Mouse (Mus musculus): Measurements from ENCODE around the gene Slc5a4b. TPM values are rescaled to one million over a fixed set of nuclear protein-coding genes. Genes with fewer than 3 reads are reported as not detected.

Slc5a4b gene
- total RNA-seq (2021), result not detected
- long read RNA-seq, experiment 1, result 0 reads
- long read RNA-seq, experiment 2, result 0 reads

DNA sequence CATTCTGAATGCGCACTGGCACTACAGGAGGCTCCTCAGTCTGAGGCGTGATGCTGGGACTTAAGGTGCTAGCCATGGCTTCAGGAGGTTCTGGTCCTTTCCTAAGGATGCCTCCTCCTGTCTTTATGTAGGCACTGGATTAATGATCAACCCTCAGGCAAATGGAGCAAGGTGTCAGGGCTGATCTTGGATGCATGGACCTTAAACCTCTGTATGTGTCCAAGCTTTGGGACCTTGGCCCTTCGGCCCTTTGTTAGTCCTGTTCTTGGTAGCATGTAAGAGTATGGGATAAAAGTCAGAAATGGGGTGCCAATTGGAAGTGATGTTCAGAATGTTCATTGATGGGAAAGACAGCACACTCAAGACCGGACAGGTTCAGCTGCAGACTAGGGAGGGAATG lies at the start of gene Slc5a4b:
Gene Slc5a4b (minus strand): TSS at position 101 of the 400 bp plus-strand sequence.
- TF ChIP-seq CTCF (IDR thresholded peaks at IDR 0.05), result no peak
- no peak for DNase-seq (ENCODE audit: extremely low spot score in 1 of 2, low spot score in 2 of 2)
- intact Hi-C loops (cut with DNase I), result no loop called here
- H3K4me3 ChIP-seq, result no peak within 1 kb of the TSS
- H3K27ac ChIP-seq, result no peak within 1 kb of the TSS

DNA sequence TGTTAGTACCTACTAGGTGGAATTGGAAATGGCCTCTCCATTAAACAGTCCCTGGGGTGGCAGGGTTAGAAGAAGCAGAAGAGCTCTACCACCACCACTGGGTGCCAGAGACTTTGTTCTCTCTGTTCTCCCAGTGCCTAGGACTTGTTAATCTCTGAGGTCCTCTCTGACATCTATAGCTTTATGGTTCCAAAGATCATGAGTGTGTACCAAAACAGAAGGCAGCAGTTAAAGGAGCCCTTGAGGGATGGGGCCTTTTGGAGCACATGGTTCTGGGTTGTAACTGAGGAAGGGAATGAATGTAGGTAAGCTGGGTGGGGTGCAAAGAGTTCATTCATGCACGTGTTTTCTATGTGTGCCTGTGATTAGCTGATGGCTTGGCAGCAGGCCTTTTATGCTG lies 47.2 kb upstream of the Slc5a4b start:
- intact Hi-C loops (cut with DNase I), result no loop called here
- H3K4me3 ChIP-seq, result no peak overlapping the region
- TF ChIP-seq CTCF (IDR thresholded peaks at IDR 0.05), result no peak
- DNase-seq (ENCODE audit: extremely low spot score in 1 of 2, low spot score in 2 of 2), result no peak
- H3K27ac ChIP-seq, result no peak overlapping the region

DNA sequence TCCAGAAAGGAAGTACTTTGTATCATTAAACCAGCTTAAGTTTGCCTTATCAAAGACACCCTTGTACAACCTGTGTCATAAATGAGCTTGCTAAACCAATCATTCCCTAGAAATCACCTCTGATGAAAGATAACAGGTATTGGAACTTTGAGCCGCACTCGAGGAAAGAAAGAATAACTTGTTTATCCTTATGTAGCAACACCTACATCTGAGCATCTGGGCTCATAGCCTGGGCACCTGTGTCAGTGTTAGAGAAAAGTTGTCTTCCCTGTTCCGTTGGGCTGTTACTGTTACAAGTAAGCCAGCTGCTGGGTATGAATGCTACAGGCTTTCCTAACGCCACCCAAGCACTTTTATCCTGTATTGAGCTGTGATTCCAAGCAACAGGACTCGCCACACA lies 46.8 kb upstream of the Slc5a4b start:
- no peak for DNase-seq (ENCODE audit: extremely low spot score in 1 of 2, low spot score in 2 of 2)
- no peak for TF ChIP-seq CTCF (IDR thresholded peaks at IDR 0.05)
- H3K27ac ChIP-seq, result no peak overlapping the region
- H3K4me3 ChIP-seq, result no peak overlapping the region
- intact Hi-C loops (cut with DNase I), result no loop called here

GRCm38 (mm10) chr10:76155911-76156310 lies 45.1 kb upstream of the Slc5a4b start:
- intact Hi-C loops (cut with DNase I), result no loop called here
- DNase-seq (ENCODE audit: extremely low spot score in 1 of 2, low spot score in 2 of 2), result no peak
- TF ChIP-seq CTCF (IDR thresholded peaks at IDR 0.05), result no peak
- Histone ChIP-seq H3K4me3 (no peak overlapping the region), H3K27ac (no peak overlapping the region)

DNA sequence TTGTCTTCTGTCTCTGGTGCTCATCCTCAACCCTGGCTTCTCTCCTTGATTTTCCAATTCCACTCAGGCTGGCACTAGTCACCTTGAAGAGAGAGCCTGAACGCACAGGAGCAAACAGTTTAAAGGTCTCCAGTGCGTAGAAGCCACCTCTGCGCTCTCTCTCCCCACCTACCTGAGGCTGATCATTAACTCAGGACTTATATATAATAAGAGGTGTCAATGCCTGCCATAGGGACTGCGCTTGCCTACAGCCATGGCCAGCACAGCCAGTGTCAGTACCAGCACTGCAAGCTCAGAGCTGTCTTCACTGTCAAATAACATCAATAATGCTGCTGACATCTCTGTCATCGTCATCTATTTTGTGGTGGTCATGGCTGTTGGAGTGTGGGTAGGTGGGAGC lies 36.5 kb upstream of the Slc5a4b start, which contains the start of gene Slc5a4a:
Gene Slc5a4a (plus strand): TSS at position 174 of the 400 bp plus-strand sequence.
- H3K27ac ChIP-seq, result no peak within 1 kb of the TSS
- no peak for DNase-seq (ENCODE audit: extremely low spot score in 1 of 2, low spot score in 2 of 2)
- no peak within 1 kb of the TSS for H3K4me3 ChIP-seq
- no peak for TF ChIP-seq CTCF (IDR thresholded peaks at IDR 0.05)
- intact Hi-C loops (cut with DNase I), result no loop called here

DNA sequence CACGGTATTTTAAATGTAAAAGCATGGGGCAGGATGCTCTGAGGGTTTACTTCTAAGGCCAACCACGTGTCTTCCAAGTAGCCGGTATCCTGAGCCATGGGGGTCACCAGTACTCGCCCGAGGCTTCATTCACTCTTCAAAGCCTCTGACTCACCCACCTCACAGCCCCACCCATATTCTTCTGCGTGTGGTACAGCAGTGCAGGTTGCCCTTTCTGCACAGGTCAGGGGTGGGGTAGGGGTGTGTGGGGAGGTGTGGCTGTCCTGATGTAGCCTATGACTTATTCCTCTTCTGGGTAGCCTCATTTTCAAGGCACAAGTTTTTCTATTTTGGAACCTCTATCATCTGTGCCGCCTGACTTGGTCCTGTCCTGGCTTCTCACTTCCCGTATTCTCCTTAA lies 36.1 kb upstream of the Slc5a4b start:
- H3K4me3 ChIP-seq, result no peak overlapping the region
- intact Hi-C loops (cut with DNase I), result no loop called here
- TF ChIP-seq CTCF (IDR thresholded peaks at IDR 0.05), result no peak
- no peak overlapping the region for H3K27ac ChIP-seq
- no peak for DNase-seq (ENCODE audit: extremely low spot score in 1 of 2, low spot score in 2 of 2)

GRCm38 (mm10) chr10:76136318-76136717 lies 25.6 kb upstream of the Slc5a4b start:
- no peak for DNase-seq (ENCODE audit: extremely low spot score in 1 of 2, low spot score in 2 of 2)
- intact Hi-C loops (cut with DNase I), result no loop called here
- Histone ChIP-seq H3K4me3 (no peak overlapping the region), H3K27ac (no peak overlapping the region)
- TF ChIP-seq CTCF (IDR thresholded peaks at IDR 0.05), result no peak

DNA sequence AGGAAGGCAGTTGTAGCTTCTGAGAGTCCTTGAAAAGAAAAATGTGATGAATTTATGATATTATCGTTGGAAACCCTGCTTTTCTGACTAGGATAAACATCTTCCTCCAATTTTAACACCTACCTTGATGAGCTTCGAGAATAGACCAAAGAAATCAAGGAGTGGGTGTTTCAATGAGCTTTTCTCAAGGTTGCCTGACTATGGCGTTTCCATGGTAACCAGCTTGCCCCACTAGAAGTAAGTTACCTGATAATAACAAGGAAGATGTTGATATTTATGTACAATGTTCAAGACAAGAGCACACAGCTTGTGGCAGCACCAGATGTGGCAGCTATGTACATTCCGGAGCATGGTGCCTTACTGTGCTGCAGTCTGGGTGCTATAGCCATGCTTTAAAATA lies 21.7 kb upstream of the Slc5a4b start:
- TF ChIP-seq CTCF (IDR thresholded peaks at IDR 0.05), result no peak
- H3K27ac ChIP-seq, result no peak overlapping the region
- DNase-seq (ENCODE audit: extremely low spot score in 1 of 2, low spot score in 2 of 2), result no peak
- intact Hi-C loops (cut with DNase I), result no loop called here
- H3K4me3 ChIP-seq, result no peak overlapping the region

GRCm38 (mm10) chr10:76121495-76121894 lies 10.7 kb upstream of the Slc5a4b start:
- intact Hi-C loops (cut with DNase I), result no loop called here
- DNase-seq (ENCODE audit: extremely low spot score in 1 of 2, low spot score in 2 of 2), result no peak

DNA sequence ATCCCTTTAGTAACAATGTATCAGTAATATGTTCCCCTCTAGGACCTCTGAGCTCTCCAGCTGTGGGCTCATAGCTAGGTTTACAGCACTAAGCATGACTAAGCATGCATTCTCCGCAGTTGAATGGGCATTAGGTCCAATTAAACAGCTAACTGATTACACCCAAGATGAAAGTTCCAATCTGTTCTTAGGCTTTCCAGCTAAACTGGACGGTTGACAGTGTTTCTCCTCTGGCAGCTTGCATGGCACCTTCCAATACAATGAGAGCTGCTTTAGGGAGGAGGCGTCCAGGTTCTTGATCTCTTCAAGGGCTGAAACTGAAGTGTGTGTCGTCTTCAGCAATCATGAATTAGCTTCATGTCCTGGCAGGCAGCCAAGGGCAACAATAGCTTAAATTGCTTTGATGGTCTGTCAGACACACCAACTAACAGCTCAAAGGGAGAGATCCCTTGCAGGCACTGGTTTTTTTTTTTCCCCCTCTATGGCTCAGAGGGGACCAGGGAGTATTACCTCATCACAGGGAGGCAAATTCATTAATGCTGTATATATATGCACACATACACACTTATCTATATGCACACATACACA lies 9.5 kb upstream of the Slc5a4b start:
- no peak overlapping the region for H3K4me3 ChIP-seq
- no peak overlapping the region for H3K27ac ChIP-seq
- DNase-seq (ENCODE audit: extremely low spot score in 1 of 2, low spot score in 2 of 2), result no peak
- intact Hi-C loops (cut with DNase I), result no loop called here
- TF ChIP-seq CTCF (IDR thresholded peaks at IDR 0.05), result no peak

More at GRCm38 (mm10) chr10:76121495-76121894, 10.7 kb upstream of the Slc5a4b start:
- Histone ChIP-seq H3K4me3 (no peak overlapping the region), H3K27ac (no peak overlapping the region)
- no peak for TF ChIP-seq CTCF (IDR thresholded peaks at IDR 0.05)

GRCm38 (mm10) chr10:76118741-76119140 lies 8.0 kb upstream of the Slc5a4b start:
- peak; percentile 40 for TF ChIP-seq CTCF (IDR thresholded peaks at IDR 0.05)
- intact Hi-C loops (cut with DNase I), result no loop called here
- Histone ChIP-seq H3K4me3 (no peak overlapping the region), H3K27ac (no peak overlapping the region)
- DNase-seq (ENCODE audit: extremely low spot score in 1 of 2, low spot score in 2 of 2), result no peak

DNA sequence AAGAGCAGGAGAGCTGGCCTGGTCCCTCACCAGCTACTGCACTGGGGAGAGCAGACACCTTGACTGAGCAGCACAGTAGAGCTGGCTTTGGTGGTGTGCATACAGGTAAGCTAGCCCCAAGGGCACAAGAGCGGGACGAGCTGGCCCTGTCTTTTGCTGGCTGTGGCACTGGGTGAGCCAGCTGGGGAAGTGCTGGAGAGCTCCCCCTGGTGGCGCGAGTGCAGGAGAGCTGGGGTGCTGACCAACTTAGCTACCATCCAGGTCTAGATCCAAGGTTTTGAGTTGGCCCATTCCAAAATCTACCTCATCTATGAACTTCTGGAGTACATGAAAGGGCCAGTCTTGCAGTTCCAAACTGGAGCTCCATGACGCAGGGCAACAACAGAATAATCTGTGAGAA lies 7.2 kb upstream of the Slc5a4b start:
- no peak overlapping the region for H3K27ac ChIP-seq
- peak; percentile 68 for TF ChIP-seq CTCF (IDR thresholded peaks at IDR 0.05)
- intact Hi-C loops (cut with DNase I), result no loop called here
- H3K4me3 ChIP-seq, result no peak overlapping the region
- DNase-seq (ENCODE audit: extremely low spot score in 1 of 2, low spot score in 2 of 2), result peak in 1 of 2 experiments; percentile 18

- no peak overlapping the region for H3K4me3 ChIP-seq
- no peak for TF ChIP-seq CTCF (IDR thresholded peaks at IDR 0.05)
- DNase-seq (ENCODE audit: extremely low spot score in 1 of 2, low spot score in 2 of 2), result no peak
- H3K27ac ChIP-seq, result no peak overlapping the region
- intact Hi-C loops (cut with DNase I), result no loop called here
Measured at GRCm38 (mm10) chr10:76097368-76097767, 13.4 kb downstream of the Slc5a4b start.
